Mouse (Mus musculus) layer of hippocampus, adult 8-10 months (tissue): ENCODE measurements around the gene Vmn1r61. TPM values are rescaled to one million over a fixed set of nuclear protein-coding genes. Genes with fewer than 3 reads are reported as not detected.

Experiments
- DNase-seq, 2 experiments: peaks; one replicate each; pipeline ENCODE4 v3.0.0; 2022; ENCODE audit warnings: low spot score in 2 of 2
- total RNA-seq, 4 experiments: library from RNA; stranded (reverse); gene quantifications; 2 replicates each; pipeline ENCODE4 v1.2.4; 2022

Gene Vmn1r61
- not detected for total RNA-seq

DNA sequence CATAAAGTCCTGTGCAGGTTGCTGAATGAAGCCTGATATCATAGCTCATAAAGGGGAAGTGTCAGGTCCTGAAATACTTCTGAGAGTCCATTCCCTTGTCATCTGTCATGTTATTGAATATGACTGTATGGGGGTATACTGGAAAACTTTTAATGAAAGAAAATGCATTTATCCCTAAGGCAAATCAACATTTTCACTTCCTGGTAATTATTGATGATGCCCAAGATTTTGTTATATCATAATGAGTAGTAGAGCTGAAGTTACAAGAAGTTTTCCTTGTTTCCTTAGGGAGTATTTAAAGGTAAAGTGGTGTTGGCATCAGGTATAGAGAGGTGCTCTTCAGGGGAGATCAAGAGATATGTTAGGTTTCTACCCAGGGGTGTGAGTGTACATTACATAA is at the start of gene Vmn1r61:
TSS of gene Vmn1r61 (minus strand) at position 101 of the 400 bp plus-strand sequence.
- DNase-seq: no peak

Other genes with a start within 250 kb of the Vmn1r61 start
- gene Vmn1r58, start 199.9 kb downstream of the Vmn1r61 start, total RNA-seq: not detected
- not detected for gene Vmn1r59, start 156.5 kb downstream of the Vmn1r61 start, total RNA-seq
- gene Vmn2r28, start 119.3 kb downstream of the Vmn1r61 start, total RNA-seq: not detected
- gene Vmn1r60, start 66.0 kb downstream of the Vmn1r61 start, total RNA-seq: not detected
- gene Vmn1r62, start 60.3 kb upstream of the Vmn1r61 start, total RNA-seq: not detected
- gene Vmn1r63, start 192.2 kb upstream of the Vmn1r61 start, total RNA-seq: not detected